Mouse (Mus musculus): Measurements from ENCODE around the gene Gm4131. TPM values are rescaled to one million over a fixed set of nuclear protein-coding genes. Genes with fewer than 3 reads are reported as not detected.

Gene Gm4131
- total RNA-seq, 2 experiments from 2014 or later = not detected

GRCm38 (mm10) chr14:62459541-62459940 lies 107.2 kb downstream of the Gm4131 start:
- no peak for DNase-seq (ENCODE audit: low spot score in 2 of 2)

DNA sequence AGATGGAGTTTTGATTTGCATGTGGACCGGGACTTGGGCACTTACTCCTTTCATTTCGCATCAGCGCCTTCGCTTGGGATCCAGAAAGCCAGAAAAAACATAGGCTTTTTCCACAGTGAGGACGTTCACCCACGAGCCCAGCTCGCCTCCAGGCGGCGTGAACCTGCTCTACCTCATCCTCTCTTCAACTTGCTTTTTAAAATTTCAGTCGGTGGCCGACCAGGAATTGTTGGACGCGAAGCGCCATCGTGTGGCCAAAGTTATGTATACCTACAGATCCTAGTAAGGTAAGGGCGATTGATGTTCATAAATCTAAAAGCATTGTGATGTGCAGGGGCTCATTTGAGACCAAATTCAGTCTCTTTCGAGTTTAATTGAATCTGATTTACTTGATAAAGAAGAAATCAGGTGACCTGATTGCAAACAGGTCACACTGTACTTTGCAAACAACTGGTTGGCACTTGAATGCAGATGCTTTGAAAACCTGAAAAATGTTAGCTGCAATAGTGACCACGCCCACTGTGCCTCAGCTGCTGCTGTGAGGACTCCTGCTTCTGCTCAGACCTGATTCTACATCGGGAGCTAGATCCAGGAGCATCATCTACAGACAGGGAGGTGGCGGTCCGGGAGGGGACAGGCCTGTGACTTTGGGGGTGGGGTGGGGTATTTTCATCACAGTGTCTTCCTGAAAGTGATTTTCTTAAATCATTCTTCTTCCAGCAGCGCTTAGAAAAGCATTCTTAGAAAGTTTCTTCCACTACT lies 109.1 kb downstream of the Gm4131 start:
- peak; percentile 86 to 94 for DNase-seq (ENCODE audit: low spot score in 2 of 2)

DNA sequence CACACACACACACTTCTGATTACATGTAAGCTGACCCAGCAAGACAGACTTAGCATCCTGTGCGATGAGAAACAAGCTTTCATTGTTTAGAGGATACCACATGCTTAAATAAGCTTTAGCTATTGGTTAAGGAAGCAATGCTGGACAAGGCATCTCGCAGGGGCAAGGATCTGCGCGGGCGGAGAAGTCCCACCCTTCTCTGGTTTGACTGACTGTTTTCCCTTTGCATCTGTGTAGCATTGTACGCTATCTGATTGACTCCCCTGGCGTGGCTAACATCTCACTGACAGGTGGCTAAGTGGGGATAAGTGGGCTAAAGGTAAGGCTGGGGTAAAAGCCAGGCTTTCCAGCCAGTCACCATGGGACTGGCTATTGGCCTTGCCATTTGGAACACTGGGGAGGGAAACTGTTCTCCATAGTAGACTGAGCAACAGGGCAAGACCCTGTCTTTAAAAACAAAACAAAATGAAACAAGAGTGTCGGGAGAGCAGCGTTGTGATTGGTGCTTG lies 110.4 kb downstream of the Gm4131 start, which contains the start of gene Gucy1b2:
TSS of gene Gucy1b2 (minus strand) at position 51 of the 509 bp plus-strand sequence.
- no peak for DNase-seq (ENCODE audit: low spot score in 2 of 2)

DNA sequence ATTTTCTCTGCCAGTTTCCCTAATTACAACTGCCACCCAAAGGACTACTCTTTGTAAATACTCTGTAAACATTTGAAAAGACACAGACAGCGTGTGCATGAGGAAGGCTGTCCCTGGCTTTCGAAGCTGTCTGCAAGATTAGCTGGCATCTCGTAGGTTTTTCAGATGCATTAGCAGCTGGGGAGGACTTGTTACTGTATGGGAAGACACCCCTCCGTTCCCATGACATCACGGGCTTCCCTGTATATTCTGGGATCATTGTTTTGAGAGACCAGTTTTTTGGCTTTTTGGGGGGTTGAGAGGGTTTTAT lies 111.2 kb downstream of the Gm4131 start:
- DNase-seq (ENCODE audit: low spot score in 2 of 2) = no peak

DNA sequence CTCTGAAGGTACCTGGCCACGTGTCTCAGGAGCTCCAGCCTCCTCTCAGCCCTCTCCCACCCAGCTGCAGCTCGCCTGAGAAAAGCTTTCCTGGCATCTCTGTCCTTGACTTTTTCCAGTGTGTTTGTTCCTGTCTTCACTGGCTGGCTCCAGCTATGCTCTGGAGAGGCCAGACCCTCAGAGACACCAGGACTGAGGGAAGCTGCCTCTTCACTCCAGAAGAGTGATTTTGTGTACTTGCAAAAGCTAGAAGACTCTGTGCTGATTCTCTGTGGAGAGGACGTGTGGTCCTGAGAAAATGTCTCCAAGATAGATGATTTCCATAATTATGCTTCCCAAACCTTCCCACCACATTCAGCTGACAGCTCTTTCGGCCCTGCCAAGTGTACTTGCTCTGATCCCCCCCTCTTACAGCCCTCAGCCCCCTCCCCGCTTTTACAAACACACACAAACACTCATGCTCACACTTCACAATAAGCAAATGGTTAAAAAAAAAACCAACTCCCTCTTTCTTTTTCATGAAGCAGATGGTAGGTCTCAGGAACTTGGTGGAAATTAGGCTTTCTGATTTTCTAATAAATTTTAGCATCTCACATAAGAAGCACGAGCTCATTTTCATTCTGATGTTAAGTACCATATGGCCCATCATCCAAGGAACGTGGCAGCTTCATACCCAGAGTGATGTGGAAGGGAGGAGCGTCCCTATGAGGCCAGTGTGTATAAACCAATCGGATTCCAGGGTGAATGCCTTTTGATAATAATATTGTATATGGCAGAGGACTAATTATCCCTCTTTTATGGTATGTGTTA lies 111.8 kb downstream of the Gm4131 start:
- DNase-seq (ENCODE audit: low spot score in 2 of 2) = peak; percentile 13 to 35

- no peak for DNase-seq (ENCODE audit: low spot score in 2 of 2)
Observed at GRCm38 (mm10) chr14:62454136-62454535, 112.6 kb downstream of the Gm4131 start.

DNA sequence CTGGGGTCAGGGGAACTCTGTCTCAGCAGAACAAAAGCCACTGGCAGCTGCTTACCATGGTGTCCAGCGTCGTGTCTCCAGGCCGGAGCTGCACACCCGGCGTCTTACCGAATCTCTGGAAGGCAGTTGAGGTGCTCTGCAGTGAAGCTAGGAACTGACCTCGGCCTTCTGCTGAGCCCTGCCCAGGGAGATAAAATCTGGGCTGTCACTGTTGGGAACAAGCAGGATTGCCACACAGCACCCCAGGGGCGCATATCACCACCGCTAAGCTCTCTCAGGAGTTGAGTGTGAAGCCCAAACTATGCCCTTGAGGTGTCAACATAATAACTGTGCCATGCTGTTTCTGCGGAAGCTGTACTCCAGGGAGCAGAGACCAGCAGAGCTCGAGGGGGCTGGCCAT lies 113.4 kb downstream of the Gm4131 start:
- DNase-seq (ENCODE audit: low spot score in 2 of 2) = no peak

DNA sequence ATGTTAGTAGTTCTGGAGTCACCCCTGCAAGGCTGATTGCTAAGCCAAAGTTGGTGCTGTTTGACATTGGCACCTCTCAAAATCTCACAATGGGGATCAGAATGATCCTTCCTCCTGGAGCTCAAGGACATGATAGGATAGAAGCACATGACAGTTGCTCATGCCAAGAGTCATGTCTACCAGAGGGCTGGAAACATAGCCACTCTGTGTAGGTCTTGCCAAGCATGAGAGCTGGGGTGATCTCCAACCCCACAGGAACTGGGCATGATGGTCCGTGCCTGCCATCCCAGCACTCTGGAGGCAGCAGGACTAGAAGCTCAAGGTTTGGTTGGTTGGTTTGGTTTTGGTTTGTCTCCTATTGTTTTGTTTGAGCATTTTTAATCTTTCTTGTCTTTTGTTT lies 116.0 kb downstream of the Gm4131 start:
- DNase-seq (ENCODE audit: low spot score in 2 of 2) = no peak

- no peak for DNase-seq (ENCODE audit: low spot score in 2 of 2)
Observed at GRCm38 (mm10) chr14:62447214-62447548, 119.5 kb downstream of the Gm4131 start.

GRCm38 (mm10) chr14:62446385-62447213 lies 120.1 kb downstream of the Gm4131 start:
- DNase-seq (ENCODE audit: low spot score in 2 of 2) = no peak

DNA sequence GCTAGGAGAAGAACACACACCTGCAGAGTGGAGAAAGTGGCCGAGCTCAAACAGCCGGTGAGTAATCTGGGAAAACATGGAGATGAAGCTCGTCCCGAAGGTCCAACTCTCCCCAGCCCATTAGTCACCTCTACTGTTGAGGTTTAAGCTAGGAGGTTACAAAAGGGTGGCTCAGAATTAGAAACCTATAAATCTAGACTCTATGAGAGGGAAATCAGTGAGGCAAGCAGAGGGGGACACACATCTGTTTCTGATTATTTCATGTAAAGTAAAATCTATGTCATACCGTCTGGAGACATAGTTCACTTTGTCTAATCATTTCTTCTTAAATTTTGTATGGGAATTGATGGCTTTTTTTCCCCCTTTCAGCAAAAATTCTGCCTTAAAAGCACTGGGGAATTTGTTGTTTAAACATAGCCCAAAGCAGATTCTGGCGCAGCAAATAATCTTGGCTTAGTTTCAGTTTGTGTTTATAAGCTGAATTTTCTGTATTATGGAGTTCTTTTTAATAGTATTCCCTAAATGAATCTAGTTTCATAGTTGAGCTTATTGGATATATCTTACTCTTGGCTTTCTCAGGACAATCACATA lies 122.8 kb downstream of the Gm4131 start:
- no peak for DNase-seq (ENCODE audit: low spot score in 2 of 2)

DNA sequence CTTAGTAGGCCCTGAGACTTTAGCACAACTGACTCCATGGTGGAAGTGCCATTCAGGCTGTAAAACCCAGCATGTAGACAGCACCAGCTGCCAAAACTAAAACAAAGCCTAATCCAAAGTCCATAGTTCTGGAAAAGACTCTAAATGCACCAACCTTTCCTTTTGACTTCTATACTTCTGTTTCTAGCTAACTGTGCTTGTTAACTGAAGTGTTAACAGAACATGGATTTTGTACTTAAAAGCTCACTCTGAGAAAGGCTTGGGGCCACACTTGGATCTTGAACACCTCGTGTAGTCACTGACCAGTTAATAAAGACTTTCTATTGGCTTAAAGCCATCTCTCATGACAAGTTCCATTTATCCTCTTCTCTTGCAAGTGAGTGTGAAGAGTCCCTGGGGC lies 123.8 kb downstream of the Gm4131 start:
- DNase-seq (ENCODE audit: low spot score in 2 of 2) = no peak

GRCm38 (mm10) chr14:62440036-62440435 lies 126.7 kb downstream of the Gm4131 start:
- DNase-seq (ENCODE audit: low spot score in 2 of 2) = no peak

DNA sequence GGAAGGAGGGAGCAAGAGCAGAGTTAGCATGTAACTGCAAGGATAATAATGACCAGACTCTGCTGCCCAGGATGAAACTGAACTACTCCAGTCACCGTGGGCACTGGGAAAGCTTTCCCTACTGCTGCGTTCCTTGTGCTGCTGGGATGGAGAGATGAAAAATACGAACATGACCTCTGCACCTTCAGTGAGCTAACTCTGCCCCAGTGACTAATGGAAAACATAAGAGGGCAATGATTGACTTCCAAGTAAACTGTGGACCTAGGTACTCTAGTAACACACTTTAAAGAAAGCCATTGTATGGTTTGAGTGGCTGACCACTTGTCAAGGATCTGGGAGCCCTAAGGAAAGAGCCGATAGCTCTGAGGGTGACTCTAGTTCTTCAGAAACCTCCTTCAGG lies 128.5 kb downstream of the Gm4131 start:
- DNase-seq (ENCODE audit: low spot score in 2 of 2) = no peak

DNA sequence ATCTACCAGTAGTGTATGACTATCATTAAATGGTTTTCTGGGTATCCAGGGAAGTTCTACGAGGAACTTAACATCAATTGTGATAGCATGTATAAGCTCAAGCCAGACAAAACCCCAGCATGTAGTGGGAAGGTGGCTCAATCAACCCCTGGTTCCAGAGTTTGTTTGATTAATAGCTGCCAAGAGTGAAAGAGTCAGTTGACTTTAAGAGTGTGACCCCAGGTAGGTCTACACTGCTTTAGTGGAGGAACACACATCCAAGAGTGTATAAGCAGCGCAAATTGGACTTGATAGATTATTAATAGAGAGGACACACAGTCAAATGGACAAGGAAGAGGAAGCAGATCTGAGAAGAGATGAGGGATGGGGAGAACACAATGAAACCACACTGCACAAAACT lies 128.9 kb downstream of the Gm4131 start:
- no peak for DNase-seq (ENCODE audit: low spot score in 2 of 2)

- DNase-seq (ENCODE audit: low spot score in 2 of 2) = no peak
Observed at GRCm38 (mm10) chr14:62425277-62425691, 141.4 kb downstream of the Gm4131 start.

DNA sequence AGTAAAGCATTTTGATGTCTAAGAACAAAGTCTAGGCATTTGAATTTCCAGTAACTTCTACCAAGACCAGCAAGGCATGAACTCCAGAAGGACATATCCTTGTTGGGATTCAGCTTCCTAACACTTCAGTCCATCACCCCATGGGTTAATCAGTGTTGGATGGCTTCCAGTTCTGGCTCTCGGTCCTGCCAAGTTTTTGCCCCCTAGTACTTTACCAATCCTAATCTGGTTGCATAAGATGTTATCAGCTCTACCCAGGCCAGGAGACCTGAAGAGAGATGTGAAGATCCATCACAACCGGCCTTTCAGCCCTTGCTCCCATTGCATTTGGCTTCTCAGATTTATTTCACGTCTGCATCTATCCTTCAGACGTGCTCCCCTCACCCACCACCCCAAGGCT lies 144.5 kb downstream of the Gm4131 start:
- no peak for DNase-seq (ENCODE audit: low spot score in 2 of 2)

GRCm38 (mm10) chr14:62417501-62417900 lies 149.2 kb downstream of the Gm4131 start:
- DNase-seq (ENCODE audit: low spot score in 2 of 2) = peak in 1 of 2 experiments; percentile 17

GRCm38 (mm10) chr14:62416742-62417134 lies 150.0 kb downstream of the Gm4131 start:
- peak in 1 of 2 experiments; percentile 53 for DNase-seq (ENCODE audit: low spot score in 2 of 2)

DNA sequence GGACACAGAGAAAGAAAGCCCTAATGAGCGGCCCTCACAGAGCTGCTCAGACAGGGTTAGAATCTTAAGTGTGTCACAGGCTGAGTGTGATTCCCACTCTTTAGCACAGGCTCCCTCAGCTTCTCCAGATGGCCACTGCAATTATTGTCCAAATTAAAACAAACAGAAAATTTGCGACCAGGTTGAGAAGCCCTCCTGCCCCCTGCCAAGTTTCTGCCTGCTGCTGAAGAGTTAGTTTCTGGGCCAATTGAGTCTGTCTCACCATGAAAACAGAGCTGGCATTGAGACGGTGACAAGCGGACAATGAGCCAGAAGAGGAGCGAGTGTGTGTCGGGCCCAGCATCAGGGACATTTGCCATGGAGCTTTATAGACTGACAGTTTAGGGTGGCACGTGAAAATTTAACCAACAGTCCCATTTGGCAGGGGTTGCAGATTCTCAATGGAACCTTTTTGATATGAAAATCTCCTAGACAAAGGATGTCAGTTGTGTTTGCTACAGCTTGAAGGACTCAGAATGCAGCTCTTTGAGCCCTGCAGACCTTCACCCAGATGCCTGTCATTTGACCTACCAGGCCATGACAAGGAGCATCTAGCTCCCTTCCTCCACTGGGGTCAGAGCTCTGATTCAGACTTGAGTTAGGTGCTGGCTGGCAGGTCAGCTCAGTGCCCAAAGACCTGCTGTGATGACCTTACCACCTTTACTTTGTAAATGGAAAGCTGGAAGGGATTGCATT lies 150.5 kb downstream of the Gm4131 start:
- peak in 1 of 2 experiments; percentile 24 for DNase-seq (ENCODE audit: low spot score in 2 of 2)
